Mouse (Mus musculus): Measurements from ENCODE around the gene Amdhd1.
"Not testable (repeated sequence)": the region's sequence is repeated elsewhere in the genome, so short reads cannot be mapped to it uniquely, and the experiment has no call there.

Amdhd1 gene

DNA sequence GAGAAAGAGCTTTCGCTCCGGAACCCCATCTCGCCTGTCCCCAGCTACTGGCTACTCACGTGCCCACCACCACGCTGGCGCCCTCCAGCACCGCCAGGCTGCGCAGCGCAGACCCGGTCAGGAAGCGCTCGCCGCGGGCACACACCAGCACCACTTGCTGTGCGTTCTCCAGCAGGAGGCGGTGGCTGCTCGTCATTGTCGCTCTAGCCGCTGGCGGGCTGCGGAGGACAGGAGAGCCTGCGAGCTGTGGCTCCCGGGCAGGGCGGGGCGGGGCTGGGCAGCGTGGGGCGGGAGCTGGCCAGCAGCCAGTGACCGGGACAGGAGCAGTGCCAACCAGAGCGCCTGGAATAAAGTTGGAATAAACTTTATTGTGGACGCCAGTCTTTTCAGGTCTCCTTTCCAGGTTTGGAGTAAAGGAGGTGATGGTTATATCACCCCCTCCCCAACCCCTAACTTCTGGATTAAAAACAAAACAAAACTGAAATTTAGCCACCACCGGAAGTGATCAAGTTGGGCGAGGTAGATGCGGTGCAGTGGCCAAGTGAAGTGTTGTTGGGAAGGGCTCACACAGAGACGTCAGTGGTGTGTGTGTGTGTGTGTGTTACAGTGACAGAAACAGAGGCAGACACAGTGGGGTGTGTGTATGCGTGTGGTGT is at the start of gene Amdhd1:
Gene Amdhd1, minus strand, starts transcription at position 259 of the 656 bp plus-strand sequence.
- in situ Hi-C loops (cut with MboI, MseI), result loop anchor here (5.0 kb wide), 1 partner anchor 478 kb away; no protein-coding TSS in a partner anchor

DNA sequence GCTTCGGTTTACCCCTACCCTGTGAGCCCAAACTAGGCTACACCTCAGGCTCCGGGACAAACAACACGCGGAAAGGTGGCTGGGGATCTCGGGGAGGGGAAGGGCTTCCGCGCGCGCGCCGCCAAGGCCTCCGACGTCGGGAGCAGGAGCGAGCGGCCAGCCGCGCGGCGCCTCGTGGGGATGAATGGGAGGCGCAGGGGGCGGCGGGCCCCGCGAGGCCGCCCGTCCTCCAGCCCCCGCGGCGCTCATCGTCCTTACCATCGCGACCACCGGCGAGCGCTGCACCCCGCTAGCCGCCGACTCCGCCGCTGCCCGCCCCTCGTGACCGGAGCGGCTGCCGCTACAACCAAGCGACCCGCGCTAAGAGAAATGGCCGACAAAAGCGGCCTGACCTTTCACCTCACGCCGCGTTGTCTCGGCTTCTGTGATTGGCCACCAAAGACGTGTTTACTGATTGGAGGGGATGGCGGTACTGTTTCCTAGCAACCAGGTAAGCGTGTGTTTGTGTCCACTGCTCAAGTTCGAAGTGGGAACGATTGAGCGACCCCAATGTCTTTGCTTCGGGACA is 49.5 kb upstream of the Amdhd1 start, which contains the start of gene Snrpf:
Gene Snrpf, minus strand, starts transcription at position 426 of the 568 bp plus-strand sequence.
- in situ Hi-C loops (cut with MboI, MseI), result no loop called here

- in situ Hi-C loops (cut with MboI, MseI), result no loop called here
Measured at GRCm38 (mm10) chr10:93588796-93589195, 49.0 kb upstream of the Amdhd1 start.

- in situ Hi-C loops (cut with MboI, MseI), result no loop called here
Measured at GRCm38 (mm10) chr10:93577271-93577886, 37.5 kb upstream of the Amdhd1 start.

GRCm38 (mm10) chr10:93575960-93576359 is 36.1 kb upstream of the Amdhd1 start:
- in situ Hi-C loops (cut with MboI, MseI), result no loop called here

DNA sequence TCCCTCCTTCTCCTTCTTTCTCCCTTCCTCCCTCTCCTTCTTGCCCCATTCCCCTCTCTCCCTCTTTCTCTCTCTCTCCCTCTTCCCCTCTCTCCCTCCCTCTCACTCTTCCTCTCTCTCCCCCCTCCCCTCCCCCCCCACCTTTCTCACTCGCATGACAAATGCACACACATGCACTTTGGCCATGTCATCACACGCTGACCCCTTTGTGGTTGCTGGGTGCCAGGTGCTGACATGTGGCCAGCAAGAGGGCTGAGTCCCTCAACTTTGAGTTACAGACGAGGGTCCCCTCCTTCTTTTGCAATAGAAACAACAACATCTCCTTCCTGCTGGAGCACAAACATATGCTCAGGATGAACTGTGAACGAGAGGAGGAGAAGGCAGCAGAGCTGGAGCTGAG is 35.1 kb upstream of the Amdhd1 start:
- in situ Hi-C loops (cut with MboI, MseI), result no loop called here

DNA sequence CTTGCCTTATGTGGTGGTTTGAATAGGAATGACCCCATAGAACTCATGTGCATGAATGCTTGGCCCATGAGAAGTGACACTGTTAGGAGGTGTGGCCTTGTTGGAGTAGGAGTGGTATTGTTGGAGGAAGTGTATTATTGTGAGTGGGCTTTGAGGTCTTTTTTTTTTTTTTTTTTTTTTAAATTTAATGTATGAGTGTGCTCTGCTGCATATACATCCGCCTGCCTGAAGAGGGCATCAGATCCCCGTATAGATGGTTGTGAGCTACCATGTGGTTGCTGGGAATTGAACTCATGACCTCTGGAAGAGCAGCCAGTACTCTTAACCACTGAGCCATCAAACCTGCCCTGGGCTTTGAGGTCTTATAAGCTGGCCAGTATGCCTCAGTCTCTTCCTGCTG is 32.4 kb upstream of the Amdhd1 start:
- in situ Hi-C loops (cut with MboI, MseI), result no loop called here

DNA sequence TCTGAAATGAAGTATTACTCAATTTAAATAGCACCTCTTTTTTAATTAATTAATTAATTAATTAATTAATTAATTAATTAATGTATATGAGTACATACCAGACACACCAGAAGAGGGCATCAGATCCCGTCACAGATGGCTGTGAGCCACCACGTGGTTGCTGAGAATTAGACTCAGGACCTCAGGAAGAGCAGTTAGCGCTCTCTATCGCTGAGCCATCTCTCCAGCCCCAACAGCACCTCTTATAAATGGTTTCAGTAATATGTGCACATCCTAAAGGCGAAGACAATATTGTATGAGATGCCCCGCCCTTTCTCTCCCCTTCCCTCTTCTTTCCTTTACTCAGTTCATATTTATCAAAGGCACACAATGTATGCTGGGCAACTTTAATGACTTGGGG is 28.8 kb upstream of the Amdhd1 start:
- in situ Hi-C loops (cut with MboI, MseI), result no loop called here

DNA sequence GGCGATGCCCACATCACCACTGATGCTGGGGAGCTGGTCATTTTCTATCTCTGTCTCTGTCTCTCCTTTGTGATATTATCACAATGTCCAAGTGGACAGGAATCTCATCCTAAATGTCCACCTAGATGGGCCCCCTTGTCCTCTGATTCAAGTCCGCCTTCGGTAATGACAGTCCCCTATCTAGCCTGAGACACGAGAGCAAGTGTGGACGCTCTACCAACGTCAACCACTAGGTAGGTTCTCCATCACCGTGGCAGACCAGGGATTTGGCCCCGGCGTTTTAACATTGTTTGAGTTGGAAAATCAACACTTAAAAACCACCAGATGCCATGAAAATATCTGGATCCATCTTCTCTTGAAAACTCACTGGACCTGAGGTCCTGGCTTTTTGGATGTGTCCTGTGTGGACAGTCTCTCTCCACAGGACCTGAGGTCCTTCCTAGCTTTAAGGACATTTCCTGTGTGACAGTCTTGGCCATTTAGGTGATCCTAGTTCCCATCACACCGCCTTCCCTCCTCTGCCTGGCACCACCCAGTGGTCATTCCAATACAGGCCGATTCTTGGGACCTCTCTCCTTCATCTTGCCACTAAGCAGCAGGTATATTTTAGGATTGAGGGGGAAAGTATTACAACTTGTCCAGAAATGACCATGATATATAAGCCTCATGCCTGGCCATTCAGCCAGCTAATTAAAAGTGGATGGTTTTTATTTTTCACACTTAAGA is 28.2 kb upstream of the Amdhd1 start:
- in situ Hi-C loops (cut with MboI, MseI), result no loop called here

DNA sequence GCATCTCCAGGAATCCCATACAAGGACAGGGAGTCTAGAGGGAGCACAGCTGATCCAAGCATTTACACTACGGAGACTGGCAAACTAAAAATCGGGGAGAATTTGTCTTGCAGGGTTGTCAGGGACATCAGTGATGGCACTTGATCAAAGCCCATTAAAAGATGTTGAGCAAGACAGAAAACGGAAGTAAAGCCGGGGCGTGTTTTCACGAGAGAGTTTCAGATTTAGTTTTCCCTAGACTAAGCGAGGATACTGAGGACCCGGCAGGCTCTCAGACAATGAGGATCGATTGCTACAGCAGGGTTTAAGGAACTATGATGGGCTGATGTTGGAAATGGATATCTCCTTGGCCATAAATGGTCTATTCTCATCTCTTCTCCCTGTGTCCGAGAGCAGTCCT is 27.2 kb upstream of the Amdhd1 start:
- in situ Hi-C loops (cut with MboI, MseI), result no loop called here

DNA sequence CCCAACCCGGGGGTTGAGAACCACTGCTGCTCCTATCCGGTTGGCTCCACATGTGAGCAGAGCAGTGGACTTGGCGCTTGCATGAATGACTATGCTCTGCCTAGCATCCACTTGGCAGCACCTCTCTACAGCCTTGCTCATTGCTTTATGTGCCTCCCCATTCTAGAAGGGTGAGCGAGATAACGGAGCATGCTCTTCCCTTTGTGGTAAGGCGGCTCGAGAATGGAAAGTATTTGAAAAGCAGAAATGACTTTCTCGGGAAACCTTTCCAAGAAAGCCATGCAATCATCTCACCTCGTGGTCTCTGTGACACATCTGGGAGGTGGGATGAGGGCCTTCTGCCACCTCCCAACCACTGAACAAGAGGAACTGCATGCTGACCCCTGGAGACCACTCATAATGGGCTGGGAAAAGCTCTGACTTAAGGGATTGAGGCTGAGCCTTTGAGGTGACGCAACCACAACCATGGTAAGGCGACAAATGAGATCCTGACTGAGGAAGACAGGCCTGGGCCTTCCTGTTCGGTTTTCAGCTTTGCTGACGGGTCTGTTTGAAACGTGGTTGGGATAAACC is 24.8 kb upstream of the Amdhd1 start:
- in situ Hi-C loops (cut with MboI, MseI), result no loop called here

DNA sequence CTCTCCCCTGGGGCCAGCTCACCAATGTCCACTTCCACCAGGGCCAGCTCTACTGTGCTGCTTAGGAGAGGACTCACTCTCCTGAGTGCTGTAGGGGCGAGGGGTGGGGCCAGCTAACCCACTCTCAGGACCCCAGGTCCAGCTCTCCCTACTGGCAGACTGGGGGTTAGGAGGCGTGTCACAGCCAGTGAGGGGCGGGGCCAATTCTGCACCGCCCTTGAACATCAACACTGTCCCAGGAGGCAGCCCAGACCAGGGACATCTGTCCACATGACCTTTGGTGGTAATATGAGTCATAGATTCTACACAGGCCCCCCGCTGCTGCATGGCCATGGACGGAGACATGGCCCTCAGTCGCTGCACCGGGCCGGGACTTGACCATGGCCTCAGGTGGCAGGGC is 20.0 kb upstream of the Amdhd1 start:
- in situ Hi-C loops (cut with MboI, MseI), result no loop called here

DNA sequence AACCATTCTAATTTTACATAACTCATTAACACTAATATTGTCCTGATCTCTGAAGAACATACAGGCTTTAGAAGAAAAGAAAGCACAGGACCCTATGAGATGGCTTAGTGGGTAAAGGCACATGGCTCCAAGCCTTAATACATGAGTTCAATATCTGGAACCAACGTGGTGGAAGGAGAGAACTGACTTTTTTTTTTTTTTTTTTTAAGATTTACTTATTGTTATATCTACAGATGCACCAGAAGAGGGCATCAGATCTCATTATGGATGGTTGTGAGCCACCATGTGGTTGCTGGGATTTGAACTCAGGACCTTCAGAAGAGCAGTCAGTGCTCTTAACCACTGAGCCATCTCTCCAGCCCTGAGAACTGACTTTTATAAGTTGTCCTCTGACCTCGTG is 18.1 kb upstream of the Amdhd1 start:
- in situ Hi-C loops (cut with MboI, MseI), result not testable (repeated sequence)

GRCm38 (mm10) chr10:93552596-93552995 is 12.8 kb upstream of the Amdhd1 start:
- in situ Hi-C loops (cut with MboI, MseI), result no loop called here

GRCm38 (mm10) chr10:93549821-93550220 is 10.0 kb upstream of the Amdhd1 start:
- in situ Hi-C loops (cut with MboI, MseI), result no loop called here

GRCm38 (mm10) chr10:93548991-93549390 is 9.2 kb upstream of the Amdhd1 start:
- in situ Hi-C loops (cut with MboI, MseI), result no loop called here

- in situ Hi-C loops (cut with MboI, MseI), result no loop called here
Measured at GRCm38 (mm10) chr10:93547741-93548270, 8.0 kb upstream of the Amdhd1 start.

GRCm38 (mm10) chr10:93544172-93544571 is 4.3 kb upstream of the Amdhd1 start:
- in situ Hi-C loops (cut with MboI, MseI), result loop anchor here (5.0 kb wide), 1 partner anchor 482 kb away; no protein-coding TSS in a partner anchor

DNA sequence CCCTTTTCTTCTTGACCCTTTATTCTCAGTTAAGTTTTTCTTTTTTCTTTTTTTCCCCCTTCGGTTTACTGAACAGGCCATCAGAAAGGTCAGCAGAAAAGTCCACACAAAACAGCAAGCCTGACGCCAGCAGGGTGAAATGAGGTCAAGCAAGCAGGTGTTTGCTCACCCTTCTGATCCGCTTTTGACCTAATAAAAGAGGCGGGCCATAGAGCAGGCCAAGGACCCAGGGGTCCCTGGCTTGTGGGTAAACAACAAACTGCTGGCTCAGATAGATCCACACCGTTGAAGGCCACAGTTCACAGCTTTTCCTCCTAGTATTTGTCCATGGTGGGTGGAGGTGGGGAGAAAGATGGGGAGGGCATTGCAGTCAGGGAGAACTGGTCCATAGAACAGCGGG is 3.3 kb upstream of the Amdhd1 start:
- in situ Hi-C loops (cut with MboI, MseI), result loop anchor here (5.0 kb wide), 1 partner anchor 481 kb away; no protein-coding TSS in a partner anchor

DNA sequence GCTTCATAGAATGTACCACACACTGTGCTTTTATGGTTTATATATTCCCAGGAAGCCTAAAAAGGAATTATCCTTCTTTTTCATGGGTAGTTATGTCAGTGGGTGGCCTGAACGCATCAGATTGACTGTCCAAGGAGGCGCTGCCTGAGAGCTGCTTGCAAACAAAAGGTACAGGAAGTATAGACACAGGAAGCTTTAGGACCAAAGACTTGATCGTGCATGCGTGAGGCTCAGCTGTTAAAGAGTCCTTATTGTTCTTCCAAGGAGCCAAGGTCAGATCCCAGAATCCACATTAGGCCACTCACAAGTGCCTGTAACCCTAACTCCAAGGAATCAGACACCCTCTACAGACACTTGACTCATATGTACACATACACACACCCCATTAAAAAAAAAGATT is 2.5 kb upstream of the Amdhd1 start:
- in situ Hi-C loops (cut with MboI, MseI), result loop anchor here (5.0 kb wide), 1 partner anchor 480 kb away; no protein-coding TSS in a partner anchor

GRCm38 (mm10) chr10:93541585-93541984 is 1.8 kb upstream of the Amdhd1 start:
- in situ Hi-C loops (cut with MboI, MseI), result loop anchor here (5.0 kb wide), 1 partner anchor 479 kb away; no protein-coding TSS in a partner anchor

Data from regulatory T cell (primary cell).